Mouse (Mus musculus) mesoderm, embryonic 11.5 days (tissue): ENCODE results near the gene Opa3.
A peak's percentile ranks its signal among the peaks of the same experiment; 100 is the strongest.

Source experiments
- DNase-seq: peaks from one replicate; pipeline ENCODE4 v3.0.0-alpha.2; 2012; ENCODE audit warnings: low read depth, low spot score

Gene Opa3

DNA sequence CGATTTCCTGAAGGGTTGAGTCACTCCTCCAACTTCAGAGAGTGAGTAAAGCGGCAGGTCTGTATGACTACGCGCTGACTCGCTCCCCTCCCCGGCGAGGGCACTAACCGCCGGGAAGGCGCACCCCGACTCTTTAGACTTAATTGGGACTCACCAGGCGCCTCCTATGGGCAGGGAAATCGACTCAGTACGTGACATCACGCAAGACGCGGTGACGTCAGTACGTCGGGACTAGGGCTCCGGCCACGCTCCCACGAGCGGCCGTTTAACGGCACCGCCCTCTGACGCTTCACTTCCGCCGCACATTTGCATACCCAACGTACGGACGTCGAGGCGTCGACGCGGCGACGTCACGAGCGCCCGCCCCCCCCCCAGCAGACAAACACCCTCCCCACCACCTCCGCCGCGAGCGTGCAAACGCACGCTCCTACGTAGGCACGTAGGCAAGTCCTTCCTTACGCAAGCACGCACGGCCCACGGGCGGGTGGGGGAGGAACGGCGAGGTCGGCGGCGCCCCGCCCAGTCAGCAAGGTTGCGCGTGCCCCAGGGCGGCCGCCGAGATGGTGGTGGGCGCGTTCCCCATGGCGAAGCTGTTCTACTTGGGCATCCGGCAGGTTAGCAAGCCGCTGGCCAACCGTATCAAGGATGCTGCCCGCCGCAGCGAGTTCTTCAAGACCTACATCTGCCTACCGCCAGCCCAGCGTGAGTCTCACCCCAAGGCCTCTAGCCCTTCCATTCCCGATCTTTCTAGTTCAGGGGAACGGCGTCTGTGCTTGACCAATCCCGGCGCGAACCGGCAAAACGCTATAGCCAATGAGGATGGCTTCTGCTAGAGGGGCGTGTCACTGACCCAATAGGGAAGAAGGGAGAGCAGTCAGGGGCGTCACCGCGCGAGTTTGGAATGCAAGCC is at the start of gene Opa3:
Opa3 (plus strand) TSS at position 452 of the 910 bp plus-strand sequence.
- peak; percentile 100 for DNase-seq

DNA sequence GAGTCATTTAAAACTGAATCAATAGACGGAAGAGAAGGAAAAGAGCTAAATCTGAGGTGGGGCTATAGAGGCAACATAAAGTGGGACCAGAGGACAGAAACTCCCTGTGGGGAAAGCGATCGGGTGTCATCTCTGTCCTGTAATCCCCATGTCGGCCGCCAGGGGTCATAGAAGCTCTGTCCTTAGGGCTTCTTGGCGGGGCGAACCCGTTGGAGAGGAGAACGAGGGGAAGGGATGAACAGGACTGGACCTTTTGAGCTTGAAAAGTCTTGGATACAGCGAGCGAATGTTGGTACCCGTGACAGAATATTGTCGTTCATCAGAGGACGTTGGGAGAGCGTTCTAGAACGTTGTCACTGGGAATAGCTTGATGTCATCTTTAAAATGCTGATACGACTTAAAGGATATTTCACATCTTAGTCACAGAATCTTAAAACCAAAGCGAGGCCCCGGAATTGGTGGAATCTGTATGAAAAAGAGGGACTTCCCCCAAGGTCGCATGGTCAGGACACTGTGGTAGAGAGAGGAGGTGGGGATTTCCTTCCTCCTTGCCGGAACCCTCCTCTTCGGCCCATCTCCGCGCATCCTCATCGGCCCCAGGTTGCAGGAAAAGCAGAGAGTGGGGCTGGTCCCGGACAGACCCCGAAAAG is 49.6 kb upstream of the Opa3 start:
- peak; percentile 80 for DNase-seq

DNA sequence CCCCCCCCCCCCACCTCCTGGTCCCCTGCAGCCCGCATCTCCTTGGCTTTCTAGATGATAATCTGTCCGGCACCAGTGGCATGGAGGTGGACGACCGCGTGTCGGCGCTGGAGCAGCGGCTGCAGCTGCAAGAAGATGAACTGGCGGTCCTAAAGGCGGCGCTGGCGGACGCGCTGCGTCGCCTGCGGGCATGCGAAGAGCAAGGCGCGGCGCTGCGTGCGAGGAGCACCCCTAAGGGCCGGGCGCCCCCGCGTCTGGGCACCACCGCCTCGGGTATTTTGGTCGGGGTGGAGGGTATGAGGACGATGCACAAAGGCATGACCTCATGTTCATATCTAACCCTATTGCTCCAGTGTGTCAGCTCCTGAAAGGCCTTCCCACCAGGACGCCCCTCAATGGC is 49.0 kb upstream of the Opa3 start:
- DNase-seq = peak; percentile 78

DNA sequence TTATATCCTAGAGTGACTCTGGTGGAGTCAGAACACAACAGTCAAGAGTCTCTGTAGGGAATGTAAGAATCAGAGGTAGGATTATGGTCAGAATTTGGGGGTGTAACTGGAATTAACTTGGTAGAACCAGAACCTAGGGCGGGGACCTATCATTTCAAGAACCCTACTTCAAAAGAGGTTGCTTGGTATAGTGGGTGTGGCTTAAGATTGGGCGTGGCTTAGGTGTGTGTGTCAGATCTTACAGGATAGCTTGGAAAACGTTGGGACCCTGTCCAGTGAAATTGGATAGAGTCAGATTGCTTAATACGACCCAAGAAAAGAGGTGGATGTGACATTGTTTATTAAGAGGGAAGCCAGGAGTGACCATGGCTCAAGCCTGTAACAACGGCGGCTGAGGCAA is 48.2 kb upstream of the Opa3 start:
- DNase-seq = no peak

DNA sequence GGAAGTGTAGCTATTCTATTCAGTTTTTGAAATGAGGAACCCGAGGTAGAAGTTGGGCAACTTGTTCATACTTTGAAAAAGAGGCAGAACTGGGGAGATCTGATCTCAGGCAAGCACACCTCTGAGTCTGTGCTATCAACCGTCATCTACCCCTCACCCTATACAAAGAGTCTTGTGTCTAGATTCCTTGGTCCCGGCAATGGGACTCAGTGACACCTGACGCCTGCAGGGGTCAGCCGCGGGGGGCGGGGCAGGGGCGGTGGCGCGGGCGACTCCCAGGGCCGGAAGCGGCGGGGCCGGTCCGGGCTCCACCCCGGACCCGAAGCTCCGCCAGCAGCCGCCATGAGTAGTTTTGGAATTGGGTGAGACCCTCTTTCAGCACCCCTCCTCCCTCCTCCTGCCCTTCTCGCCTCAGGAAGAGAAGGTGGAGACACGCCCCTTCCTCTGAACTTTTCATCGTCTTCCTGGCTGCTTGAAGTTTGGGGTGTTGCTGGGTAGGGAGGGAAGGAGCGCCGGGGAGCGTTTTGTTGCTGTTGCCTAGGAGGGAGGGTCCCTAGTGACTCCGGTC is 47.2 kb upstream of the Opa3 start:
- DNase-seq = peak; percentile 43

DNA sequence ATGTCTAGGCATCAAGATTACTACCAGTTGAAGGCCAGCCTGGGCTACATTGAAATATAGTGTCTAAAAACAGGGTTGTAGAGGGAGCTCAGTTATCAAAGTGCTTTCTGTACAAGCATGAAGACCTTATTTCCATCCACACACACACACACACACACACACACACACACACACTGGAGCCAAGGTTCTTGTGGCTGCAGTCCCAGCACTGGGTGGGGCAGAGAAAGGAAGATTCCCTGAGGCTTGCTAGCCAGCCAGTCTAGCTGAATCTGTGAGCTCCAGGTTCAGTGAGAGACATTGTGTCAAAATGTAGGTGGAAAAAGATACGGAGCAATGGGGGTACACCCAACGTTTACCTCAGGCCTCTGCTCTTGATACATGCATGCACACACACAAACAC is 43.9 kb upstream of the Opa3 start:
- DNase-seq = no peak

DNA sequence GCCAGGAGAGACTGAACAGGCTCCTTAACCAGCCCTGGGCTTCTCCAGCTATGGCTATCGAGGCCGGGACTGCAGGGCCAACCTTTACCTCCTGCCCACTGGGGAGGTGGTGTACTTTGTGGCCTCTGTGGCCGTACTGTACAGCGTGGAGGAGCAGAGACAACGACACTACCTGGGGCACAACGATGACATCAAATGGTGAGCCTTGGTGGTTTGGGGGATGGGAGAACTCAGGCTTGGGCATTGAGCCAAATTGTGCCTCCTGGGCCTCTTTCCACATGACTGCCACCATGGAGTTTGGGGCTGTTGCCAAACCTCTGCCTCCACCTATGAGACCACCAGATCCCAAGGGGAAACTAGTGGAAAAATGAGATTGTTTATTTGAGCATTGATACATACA is 43.4 kb upstream of the Opa3 start:
- DNase-seq = no peak

DNA sequence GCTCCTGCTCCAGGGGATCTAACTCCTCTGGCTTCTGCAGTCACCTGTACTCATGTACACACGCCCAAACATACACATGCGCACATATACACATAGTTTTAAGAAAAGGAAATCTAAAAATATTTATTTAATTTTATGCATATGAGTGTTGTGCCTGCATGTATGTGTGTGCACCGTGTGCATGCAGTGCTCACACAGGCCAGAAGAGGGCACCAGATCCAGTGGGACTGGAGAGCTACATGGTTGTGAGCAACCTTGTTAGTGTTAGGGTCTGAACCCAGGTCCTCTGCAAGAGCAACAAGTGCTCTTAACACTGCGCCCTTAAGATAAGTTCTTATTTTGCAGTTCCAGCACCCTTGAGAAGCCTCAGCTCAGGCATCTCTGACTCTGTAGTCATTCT is 33.5 kb upstream of the Opa3 start:
- no peak for DNase-seq

DNA sequence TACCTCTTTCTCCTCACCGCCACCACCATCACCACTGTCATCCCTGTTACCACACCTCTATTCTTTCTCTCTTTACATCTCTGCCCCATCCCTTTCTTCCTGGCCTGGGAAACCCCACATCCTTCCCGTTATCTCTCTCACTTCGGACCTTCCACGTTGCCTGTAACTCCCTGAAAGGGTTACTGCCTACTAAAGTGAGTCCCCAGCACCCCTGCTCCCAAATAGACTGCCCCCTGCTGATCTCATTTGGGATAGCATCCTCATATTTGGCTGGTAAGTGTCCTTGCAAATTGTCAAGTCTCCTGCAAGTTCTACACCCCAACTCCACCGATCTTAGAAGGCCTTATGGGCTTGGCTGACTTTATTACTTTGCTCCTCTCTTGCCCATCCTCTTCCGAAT is 31.5 kb upstream of the Opa3 start:
- no peak for DNase-seq

DNA sequence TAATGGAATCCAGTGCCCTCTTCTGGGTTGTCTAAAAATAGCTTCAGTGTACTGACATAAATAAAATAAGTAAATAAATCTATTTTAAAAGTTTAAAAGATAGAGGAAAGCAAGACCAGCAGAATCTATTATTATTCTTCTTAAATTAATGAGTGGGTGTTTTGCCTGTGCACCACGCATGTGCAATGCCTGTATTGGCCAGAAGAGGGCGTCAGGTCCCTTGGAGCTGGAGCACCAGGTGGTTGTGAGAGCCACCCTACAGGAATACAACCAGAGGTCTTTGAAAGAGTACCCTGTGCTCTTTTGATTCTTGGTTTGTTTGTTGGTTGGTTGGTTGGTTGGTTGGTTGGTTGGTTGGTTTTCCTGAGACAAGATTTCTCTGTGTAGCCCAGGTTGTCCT is 30.1 kb upstream of the Opa3 start:
- DNase-seq = no peak

DNA sequence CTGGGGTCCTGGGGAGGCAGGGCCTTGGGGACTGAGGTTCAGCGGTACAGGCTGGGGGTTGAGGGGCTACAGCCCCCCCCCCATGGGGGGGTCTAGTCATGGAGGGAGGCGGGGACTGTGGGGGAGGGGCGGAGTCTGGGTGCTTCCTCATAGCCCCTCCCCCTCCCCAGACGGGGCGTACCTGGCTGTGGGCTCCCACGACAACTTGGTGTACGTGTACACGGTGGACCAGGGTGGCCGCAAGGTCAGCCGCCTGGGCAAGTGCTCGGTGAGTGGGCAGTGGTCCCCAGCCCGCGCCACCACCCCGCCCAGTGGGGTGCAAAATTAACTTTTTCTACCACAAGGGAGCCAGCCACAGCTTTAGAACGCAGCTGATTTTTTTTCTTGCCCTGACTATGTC is 26.5 kb upstream of the Opa3 start:
- no peak for DNase-seq

DNA sequence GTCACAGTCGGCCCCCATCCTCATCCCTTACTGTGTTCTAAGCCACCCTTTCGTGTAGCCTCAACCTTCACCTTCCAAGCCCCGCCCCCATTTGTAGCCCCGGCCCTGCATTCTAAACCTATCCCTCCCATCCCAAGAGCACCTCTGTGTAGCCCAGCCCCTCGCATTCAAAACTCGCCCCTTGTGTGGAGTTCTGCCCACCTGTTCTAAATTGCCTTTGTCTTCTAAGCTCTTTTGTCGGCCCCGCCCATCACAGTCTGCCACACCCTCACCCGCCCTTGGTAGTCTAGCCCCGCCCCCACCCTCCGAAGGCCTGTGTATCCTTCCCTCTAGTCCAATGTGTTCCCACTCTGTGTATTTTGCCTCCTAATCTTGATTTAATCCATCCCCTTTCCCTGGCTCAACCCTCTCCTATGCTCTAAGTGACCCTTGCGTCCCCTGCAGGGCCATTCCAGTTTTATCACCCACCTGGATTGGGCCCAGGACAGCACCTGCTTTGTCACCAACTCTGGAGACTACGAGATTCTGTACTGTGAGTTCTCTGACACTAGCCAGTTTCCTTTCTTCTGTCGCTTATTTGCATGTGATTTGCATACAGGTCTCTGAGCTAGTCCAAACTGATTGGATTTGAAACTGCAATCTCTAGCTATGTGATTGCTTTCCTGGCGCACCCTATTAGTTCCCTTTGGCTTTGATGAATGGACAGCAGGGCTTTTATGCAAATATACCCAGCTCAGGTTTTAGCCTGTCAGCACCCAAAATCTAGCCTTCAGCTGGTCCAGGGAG is 25.9 kb upstream of the Opa3 start:
- no peak for DNase-seq

DNA sequence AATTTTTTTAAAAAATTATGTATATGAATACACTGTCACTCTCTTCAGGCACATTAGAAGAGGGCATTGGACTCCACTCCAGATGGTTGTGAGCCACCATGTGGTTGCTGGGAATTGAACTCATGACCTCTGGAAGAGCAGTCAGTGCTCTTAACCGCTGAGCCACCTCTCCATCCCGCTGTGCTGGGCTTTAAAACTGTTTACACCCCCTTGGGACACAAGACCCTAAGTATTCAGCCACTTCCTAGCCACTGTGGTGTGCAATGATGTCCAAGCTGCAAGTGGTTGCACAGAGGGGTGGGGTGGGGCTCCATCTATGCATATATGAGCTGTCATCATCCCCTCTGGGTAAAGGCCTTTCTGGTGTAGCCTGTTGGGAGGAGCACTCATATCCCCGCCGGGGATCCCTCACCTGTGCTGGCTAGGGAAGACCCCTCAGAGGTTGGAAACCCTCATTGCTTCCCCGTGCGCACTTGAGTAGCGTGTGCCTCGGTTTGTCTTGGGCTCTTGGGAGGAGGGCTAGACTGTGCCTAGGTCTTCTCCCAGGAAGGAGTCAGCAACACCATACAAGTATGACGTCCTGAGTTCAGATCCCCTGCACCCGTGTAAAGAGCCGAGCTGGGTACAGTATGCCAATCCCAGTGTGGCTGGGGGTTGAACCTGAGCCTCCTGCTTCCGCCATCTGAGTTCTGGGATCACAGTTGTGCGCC is 19.8 kb upstream of the Opa3 start:
- no peak for DNase-seq

DNA sequence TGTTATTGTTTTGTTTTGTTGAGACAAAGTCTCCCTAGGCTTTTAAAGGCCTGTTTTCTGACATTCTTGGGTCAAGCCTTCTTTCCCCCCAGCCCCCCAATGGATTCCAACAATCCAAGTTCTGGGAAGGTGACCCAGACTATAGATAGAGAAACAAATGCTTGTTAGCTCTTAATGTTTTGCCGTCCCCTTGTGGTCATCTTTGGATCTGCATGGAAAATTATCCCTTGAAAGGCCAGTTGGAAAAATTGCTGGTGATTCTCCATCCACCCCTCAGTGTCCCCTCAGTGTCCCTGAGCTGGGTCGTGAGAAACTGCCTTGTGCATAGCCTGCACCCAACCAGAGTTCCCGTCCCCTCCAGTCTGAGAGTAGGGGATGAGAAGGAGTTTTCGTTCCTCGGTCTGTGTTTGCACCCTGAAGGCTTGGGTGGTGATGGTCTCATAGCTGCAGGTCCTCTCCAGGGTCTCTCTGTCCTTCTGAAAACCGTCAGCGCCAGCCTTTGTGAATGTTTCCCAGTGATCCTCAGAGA is 19.1 kb upstream of the Opa3 start:
- peak; percentile 59 for DNase-seq

DNA sequence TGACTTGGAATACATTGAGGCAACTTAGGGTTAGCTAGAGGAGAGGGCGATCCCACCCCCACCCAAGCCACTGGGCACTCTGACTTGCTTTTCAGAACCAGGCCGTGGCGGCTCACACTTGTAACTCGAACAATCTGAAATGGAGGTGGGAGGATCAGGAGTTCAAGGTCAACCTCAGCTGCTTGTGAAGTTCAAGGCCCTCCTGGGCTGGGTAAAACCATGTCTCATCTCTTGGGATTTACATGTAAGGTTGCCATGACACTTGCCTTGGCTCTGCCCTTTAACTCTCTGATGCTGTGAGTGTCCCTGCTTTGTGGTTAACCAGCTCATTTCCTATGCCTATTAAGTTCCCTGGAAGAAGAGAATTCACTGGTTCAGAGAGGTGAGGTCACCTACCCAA is 18.6 kb upstream of the Opa3 start:
- no peak for DNase-seq

DNA sequence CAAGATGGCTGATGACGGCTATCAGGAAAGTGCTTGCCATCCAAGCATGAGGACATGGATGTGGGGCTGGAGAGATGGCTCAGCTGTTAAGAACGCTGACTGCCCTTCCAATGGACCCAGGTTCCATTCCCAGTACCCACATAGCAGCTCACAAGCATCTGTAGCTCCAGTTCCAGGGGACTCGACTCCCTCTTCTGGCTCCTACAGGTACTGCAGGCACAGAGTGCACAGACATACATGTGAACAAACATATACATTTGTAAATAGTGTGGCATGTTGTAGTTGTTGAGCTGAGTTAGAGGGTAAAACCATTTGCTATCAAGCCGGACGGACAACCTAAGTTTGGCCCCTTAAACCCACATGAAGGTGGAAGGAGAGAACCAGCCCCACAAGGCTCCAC is 18.1 kb upstream of the Opa3 start:
- peak; percentile 18 for DNase-seq

DNA sequence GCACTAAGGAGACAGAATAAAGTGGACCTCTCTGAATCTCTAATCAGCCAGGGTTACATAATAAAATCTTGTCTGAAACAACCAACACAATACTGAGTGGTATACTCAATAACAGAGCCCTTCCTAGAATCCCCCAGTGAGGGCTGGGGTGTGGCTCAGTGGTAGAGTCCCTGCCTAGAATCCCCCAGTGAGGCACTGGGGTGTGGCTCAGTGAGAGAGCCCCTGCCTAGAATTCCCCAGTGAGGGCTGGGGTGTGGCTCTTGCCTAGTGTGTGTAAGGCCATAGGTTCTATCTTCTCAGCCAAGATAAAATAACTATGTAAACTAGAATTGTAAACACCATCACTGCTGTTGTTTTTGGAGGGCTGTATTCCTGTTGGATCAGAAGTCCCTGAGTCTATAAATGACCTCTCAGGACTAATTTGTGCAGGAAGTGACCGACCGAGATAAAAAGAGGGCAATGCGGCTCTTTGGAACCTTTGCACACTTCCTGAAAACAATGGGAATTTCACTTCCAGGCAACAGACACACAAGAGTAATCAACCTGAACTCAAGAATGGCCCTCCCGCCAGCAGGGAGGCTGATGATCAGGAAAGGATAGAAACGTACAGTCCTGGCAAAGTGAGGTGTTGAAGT is 17.0 kb upstream of the Opa3 start:
- no peak for DNase-seq

DNA sequence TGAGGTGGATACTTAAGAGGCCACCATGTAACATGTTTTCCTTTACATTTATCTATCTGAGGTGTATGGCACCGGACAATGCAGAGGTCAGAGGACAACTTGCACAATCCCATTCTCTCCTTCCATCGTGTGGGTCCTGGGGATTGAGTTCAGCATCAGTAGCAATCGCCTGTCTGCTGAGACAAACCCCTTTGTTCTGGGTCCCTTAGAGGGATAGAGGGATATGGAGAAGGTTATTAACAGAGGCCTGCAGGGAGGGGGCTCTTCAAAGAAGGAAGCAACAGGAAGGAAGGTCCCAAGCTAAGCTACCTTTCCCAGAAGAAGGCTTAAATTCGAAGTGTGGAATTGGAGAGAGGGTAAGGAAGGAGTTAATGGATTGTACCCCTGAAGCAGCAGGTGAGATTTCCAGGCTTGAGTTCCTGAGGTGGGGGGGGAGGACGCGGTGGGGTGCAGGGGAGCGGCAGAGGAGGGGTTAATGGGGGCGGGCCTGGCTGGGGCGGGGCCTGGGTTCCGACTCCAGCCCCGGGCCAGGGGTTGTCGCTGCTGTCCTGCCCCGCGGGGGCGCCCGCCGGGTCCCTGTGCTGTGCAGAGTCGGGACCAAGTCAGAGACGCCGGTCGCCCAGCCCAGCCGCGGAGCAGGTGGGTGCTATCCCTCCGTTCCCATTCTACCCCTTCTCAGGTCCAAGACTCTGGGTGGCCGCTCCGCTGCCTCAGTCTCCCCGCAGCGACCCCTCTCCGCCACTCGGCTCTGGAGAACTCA is 16.0 kb upstream of the Opa3 start, which contains the start of gene Gpr4:
Gpr4 (plus strand) TSS at position 543 of the 760 bp plus-strand sequence.
- DNase-seq = peak; percentile 50

DNA sequence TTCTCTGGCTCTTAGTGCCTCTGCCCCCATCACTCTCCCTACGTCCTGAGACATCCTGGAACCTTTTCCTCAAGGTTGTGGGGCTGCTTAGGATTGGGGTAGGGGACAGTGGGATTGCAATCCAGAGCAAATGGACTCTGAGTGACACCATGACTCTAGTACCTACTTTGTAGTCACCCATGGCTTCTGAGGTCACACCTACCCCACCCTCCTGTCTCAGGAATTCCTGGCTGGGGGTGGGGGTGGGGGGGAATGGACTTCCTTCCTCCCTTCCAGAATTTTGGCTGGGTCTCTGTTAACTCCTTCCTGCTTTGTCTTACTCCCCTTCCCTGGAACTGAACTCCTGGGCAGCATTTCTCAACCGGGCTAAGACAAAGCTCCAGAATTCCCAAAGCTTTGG is 14.7 kb upstream of the Opa3 start:
- DNase-seq = no peak

DNA sequence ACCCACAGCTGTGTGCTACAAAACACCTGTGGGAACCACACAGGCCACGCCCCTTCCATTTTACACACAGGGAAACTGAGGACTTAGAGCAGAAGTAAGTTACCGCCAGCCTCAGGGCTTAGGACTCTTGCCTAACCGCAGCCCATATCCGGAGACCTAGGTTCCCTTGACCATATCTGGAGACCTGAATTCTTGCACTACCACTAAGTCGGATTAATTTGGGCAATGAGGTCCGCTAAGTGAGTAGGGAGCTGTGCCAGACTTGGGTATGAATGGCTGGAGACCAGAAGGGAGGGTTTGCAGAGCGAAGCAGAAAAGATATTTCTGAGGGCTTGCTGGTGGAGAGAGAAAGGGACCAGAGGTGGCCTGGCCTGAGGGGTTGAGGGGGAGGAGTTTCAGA is 13.8 kb upstream of the Opa3 start:
- no peak for DNase-seq
